Mouse (Mus musculus) cerebellum, adult 18-20 months (tissue): ENCODE data around the gene Ucn.

Experiments used
- DNase-seq, 2 experiments: peaks; one replicate each; pipeline ENCODE4 v3.0.0; 2021

Ucn gene

GRCm38 (mm10) chr5:31138241-31138967, at the start of gene Ucn:
Ucn (minus strand) TSS chr5:31138829.
- DNase-seq, result no peak

GRCm38 (mm10) chr5:31183678-31184077, 45.0 kb upstream of the Ucn start:
- DNase-seq, result no peak

GRCm38 (mm10) chr5:31181183-31181770, 42.6 kb upstream of the Ucn start:
- DNase-seq, result no peak

GRCm38 (mm10) chr5:31179766-31180630, 41.4 kb upstream of the Ucn start, which contains the start of the genes Gm29609 and Gtf3c2:
Gm29609 (minus strand) TSS chr5:31179911.
Gtf3c2 (minus strand) TSS chr5:31180144.
- peak; percentile 97 for DNase-seq

- no peak for DNase-seq
Measured at GRCm38 (mm10) chr5:31179301-31179765, 40.7 kb upstream of the Ucn start.

GRCm38 (mm10) chr5:31168630-31169029, 30.0 kb upstream of the Ucn start:
- DNase-seq, result no peak

GRCm38 (mm10) chr5:31164878-31165277, 26.2 kb upstream of the Ucn start:
- DNase-seq, result no peak

GRCm38 (mm10) chr5:31162462-31162861, 23.8 kb upstream of the Ucn start:
- DNase-seq, result no peak

- peak; percentile 83 to 89 for DNase-seq
Measured at GRCm38 (mm10) chr5:31154152-31154553, 15.5 kb upstream of the Ucn start, which contains the start of gene Mpv17. Mpv17 (minus strand) TSS chr5:31154251.

GRCm38 (mm10) chr5:31153516-31154151, 15.0 kb upstream of the Ucn start:
- DNase-seq, result no peak

- DNase-seq, result peak; percentile 65 to 74
Measured at GRCm38 (mm10) chr5:31151746-31152145, 13.1 kb upstream of the Ucn start.

GRCm38 (mm10) chr5:31149781-31150180, 11.2 kb upstream of the Ucn start:
- DNase-seq, result peak; percentile 20 to 30

- no peak for DNase-seq
Measured at GRCm38 (mm10) chr5:31138968-31139425, 368 bp upstream of the Ucn start.

GRCm38 (mm10) chr5:31137658-31138057, 971 bp downstream of the Ucn start:
- DNase-seq, result peak in 1 of 2 experiments; percentile 10

- DNase-seq, result no peak
Measured at GRCm38 (mm10) chr5:31136730-31137424, 1.8 kb downstream of the Ucn start.

GRCm38 (mm10) chr5:31126050-31126449, 12.6 kb downstream of the Ucn start:
- DNase-seq, result no peak

GRCm38 (mm10) chr5:31123481-31123880, 15.1 kb downstream of the Ucn start:
- no peak for DNase-seq

GRCm38 (mm10) chr5:31121111-31121510, 17.5 kb downstream of the Ucn start:
- DNase-seq, result no peak

- DNase-seq, result no peak
Measured at GRCm38 (mm10) chr5:31116912-31117311, 21.7 kb downstream of the Ucn start.

- no peak for DNase-seq
Measured at GRCm38 (mm10) chr5:31116354-31116753, 22.3 kb downstream of the Ucn start, which contains the start of gene Trim54. Trim54 (plus strand) TSS chr5:31116712.

- no peak for DNase-seq
Measured at GRCm38 (mm10) chr5:31110781-31111180, 27.8 kb downstream of the Ucn start.

GRCm38 (mm10) chr5:31108000-31108490, 30.6 kb downstream of the Ucn start, which contains the start of gene Slc30a3:
Slc30a3 (minus strand) TSS chr5:31108237.
- DNase-seq, result no peak
